Mouse (Mus musculus) olfactory bulb, adult 2 months (tissue): ENCODE measurements around the gene Osbpl7. TPM values are rescaled to one million over a fixed set of nuclear protein-coding genes. Genes with fewer than 3 reads are reported as not detected.

Experiments
- H3K27ac ChIP-seq: fragments of 200-500 bp; 2 replicates; pipeline ENCODE4 v1.5.1; 2012; ENCODE audit warnings: low read depth, low read length; ENCODE audit not compliant: insufficient read depth
- H3K4me1 ChIP-seq: fragments of 200-500 bp; 2 replicates; pipeline ENCODE4 v1.6.1; 2012; ENCODE audit warnings: low read length; ENCODE audit not compliant: control insufficient read depth, insufficient read depth
- H3K4me3 ChIP-seq: fragments of 200-500 bp; 2 replicates; pipeline ENCODE4 v1.5.1; 2012; ENCODE audit warnings: mild to moderate bottlenecking, low read depth, low read length, moderate library complexity; ENCODE audit not compliant: insufficient read depth
- CTCF ChIP-seq: fragments of 200-500 bp; IDR thresholded peaks from 2 replicates; pipeline ENCODE4 v1.5.1; 2012; ENCODE audit warnings: low read depth, mild to moderate bottlenecking, low read length, moderate library complexity; ENCODE audit not compliant: insufficient read depth
- POLR2A ChIP-seq: fragments of 200-500 bp; IDR thresholded peaks from 2 replicates; pipeline ENCODE4 v1.6.1; 2012; ENCODE audit warnings: mild to moderate bottlenecking, low read depth, low read length, moderate library complexity; ENCODE audit not compliant: insufficient read depth
- WGBS: fragments of 180-500 bp; shearing (Covaris S2); methylation state at CpG from one replicate; pipeline ENCODE4 v1.1.7; 2018; 5-methylcytosine and 5-hydroxymethylcytosine counted together
- polyA plus RNA-seq: library from polyadenylated mRNA; stranded (reverse); fragments of >200 nt; gene quantifications from 2 replicates; pipeline ENCODE4 v1.2.4, GENCODE M21; 2012; ENCODE audit warnings: low replicate concordance; ENCODE audit not compliant: missing spikeins, insufficient read depth, insufficient read length

Gene Osbpl7
- polyA plus RNA-seq, 1 experiment = not detected

DNA sequence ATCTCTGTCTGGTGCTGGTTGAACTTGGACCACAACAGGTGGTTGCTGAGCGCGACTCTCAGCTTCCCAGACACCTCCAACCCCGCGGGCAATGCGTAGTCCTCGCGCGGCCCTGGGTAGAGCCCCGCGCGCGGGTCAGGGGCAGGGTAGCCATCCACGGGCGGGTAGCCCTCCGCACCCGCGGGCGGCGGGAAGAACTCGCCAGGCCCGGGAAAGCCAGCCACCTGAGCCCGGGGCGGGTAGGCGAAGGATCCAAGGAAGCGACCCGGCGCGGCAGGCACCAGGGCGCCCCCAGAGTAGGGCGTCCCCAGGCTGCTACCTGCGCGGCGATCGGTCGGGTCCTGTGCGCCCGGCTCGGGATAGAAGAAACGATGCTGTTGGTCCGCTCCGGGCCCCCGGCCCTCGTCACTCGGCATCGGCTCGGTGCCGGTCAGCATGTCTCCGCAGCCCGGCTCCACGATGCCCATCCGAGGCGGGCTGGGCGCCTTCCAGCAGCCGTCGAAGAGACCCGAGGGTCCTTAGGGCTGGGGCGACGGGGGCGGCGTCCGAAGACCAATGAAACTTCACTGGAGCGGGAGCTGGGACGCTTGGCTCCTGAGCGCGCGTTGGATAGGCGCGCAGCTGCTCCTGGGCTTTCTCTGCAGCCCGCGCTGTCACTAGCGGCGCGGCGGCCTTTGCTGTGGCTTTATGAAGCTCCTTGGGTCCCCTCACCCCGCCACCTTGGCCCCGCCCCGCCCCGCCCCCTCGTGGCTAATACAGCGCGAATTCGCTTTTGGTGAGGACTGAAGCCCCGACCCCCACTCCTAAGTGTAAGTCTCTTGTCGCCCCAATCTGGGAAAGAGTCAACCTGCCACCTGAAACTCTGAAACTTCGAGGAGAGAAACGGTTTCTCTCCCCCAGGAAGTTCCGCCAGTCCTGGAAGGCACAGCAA, 64.5 kb downstream of the Osbpl7 start, which contains the start of gene Tbx21:
TSS of gene Tbx21 (minus strand) at position 661 of the 931 bp plus-strand sequence.
- Histone ChIP-seq H3K27ac (no peak within 1 kb of the TSS), H3K4me1 (peaks cover 8% of the 10 kb centered on the region), H3K4me3 (peak within 1 kb of the TSS; percentile 22)
- TF ChIP-seq CTCF (no peak), POLR2A (no peak)
- WGBS = under 1% methylated on average over 87 of the region's 87 CpGs

DNA sequence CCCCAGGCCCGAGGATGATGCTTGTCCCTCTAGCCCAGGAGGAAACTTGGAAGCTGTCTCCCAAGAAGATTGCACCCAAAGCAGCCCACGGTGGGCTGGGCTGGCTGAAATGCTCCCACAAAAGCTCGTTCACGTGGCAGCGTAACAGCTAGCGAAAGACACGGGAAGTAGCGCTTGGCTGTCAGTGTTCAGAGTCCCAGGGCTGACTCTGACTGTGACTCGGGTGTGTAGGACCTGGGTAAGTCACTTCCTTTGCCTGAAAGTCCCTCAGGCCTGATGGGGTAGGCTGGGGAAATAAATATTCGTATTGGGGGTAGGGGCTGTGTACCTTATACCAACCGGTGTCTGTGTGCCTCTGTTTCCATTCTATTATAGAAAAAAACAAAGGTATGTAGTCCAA, 65.4 kb downstream of the Osbpl7 start:
- Histone ChIP-seq H3K4me3 (no peak overlapping the region), H3K4me1 (peaks cover 8% of the 10 kb centered on the region), H3K27ac (no peak overlapping the region)
- TF ChIP-seq POLR2A (no peak), CTCF (no peak)
- 13% methylated on average over 11 of the region's 11 CpGs for WGBS

Other genes with a start within 250 kb of the Osbpl7 start
- gene Nfe2l1, start 220.7 kb upstream of the Osbpl7 start, polyA plus RNA-seq = 349 TPM in 1 of 2 replicates, not detected in the other
- not detected in 2 replicates for gene Copz2, start 200.8 kb upstream of the Osbpl7 start, polyA plus RNA-seq
- gene Cdk5rap3, start 134.1 kb upstream of the Osbpl7 start, polyA plus RNA-seq = not detected in 2 replicates
- gene Prr15l, start 122.5 kb upstream of the Osbpl7 start, polyA plus RNA-seq = not detected in 2 replicates
- gene Pnpo, start 106.6 kb upstream of the Osbpl7 start, polyA plus RNA-seq = not detected in 2 replicates
- gene Sp2, start 67.7 kb upstream of the Osbpl7 start, polyA plus RNA-seq = not detected in 2 replicates
- not detected in 2 replicates for gene Sp6, start 37.2 kb upstream of the Osbpl7 start, polyA plus RNA-seq
- not detected in 2 replicates for gene Scrn2, start 20.7 kb upstream of the Osbpl7 start, polyA plus RNA-seq
- gene Lrrc46, start 9.2 kb upstream of the Osbpl7 start, polyA plus RNA-seq = not detected in 2 replicates
- not detected in 2 replicates for gene Mrpl10, start 9.1 kb upstream of the Osbpl7 start, polyA plus RNA-seq
- gene Tbx21, start 64.7 kb downstream of the Osbpl7 start, polyA plus RNA-seq = not detected in 2 replicates
- gene Tbkbp1, start 100.9 kb downstream of the Osbpl7 start, polyA plus RNA-seq = not detected in 2 replicates
- 234 TPM in 1 of 2 replicates, not detected in the other for gene Kpnb1, start 137.3 kb downstream of the Osbpl7 start, polyA plus RNA-seq
- gene Npepps, start 230.0 kb downstream of the Osbpl7 start, polyA plus RNA-seq = 421 TPM in 1 of 2 replicates, not detected in the other